Mouse (Mus musculus) urinary bladder, adult 2 months (tissue): ENCODE measurements at regions not wholly inside any gene's neighbourhood (a gene's known extent, or its start where the extent isn't known, plus 50 kb on each side); places are given as distances from the start of the nearest gene placed in this dataset.

Experiments used
- DNase-seq: peaks from one replicate; pipeline ENCODE4 v3.0.0; 2022; ENCODE audit warnings: low spot score

DNA sequence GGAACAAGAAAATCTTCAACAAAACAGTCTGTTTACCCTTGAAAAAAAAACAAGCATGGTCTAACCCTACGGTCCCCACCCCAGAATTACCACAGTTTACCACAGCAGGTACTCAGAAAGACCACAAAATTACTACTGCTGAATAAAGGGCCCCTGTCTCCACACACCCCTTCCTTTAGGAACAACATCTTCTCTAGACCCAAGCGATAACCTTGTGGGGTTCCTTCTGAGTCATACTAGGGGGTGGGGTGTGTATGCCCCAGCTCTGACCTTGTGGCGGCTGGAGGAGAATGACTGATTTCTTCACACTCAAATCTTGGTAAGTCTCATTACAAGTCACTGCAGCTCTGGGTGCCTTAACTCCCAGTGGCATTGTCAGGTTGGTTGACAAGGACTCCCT, 151.8 kb upstream of the Klf3 start:
- DNase-seq, result no peak

GRCm38 (mm10) chr5:64653764-64654163, 149.4 kb upstream of the Klf3 start:
- no peak for DNase-seq

GRCm38 (mm10) chr5:64655286-64655685, 147.9 kb upstream of the Klf3 start:
- no peak for DNase-seq

GRCm38 (mm10) chr5:64661959-64662358, 141.2 kb upstream of the Klf3 start:
- DNase-seq, result no peak

DNA sequence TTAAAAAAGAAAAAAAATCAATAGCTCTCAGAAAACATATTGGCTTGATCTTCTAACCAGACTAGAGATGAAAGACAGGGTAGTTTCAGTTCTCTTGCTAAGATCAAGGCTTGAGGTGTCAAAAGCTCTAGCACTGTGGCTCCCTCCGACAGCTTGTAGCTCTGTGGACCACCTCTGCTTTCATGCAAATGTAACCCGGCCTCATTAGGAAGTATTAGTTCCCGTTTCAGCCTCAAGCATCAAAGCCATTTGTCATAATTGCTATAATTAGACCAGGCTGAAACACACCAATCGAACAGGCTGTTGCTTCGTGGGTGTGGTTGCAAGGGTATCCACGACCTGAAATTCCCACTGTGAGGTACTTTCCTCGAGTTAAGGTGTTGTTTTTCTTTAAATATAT, 140.7 kb upstream of the Klf3 start:
- no peak for DNase-seq

DNA sequence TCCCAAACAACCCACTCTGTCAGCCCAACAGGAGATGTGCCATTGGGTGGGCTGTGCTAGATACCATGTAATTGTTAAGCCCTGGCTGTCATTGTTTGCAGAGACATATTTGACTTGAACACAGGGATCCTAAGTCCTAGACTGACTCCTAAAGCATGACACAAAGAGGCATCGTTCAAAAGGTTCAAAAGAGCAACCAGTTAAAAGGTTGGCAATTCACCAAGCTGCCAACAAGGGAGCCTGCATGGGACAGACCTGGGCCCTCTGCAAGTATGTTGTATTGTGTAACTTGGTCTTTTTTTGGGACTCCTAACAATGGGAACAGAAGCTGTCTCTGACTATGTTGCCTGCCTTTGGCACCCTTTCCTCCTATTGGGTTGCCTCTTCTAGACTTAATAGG, 139.4 kb upstream of the Klf3 start:
- no peak for DNase-seq

DNA sequence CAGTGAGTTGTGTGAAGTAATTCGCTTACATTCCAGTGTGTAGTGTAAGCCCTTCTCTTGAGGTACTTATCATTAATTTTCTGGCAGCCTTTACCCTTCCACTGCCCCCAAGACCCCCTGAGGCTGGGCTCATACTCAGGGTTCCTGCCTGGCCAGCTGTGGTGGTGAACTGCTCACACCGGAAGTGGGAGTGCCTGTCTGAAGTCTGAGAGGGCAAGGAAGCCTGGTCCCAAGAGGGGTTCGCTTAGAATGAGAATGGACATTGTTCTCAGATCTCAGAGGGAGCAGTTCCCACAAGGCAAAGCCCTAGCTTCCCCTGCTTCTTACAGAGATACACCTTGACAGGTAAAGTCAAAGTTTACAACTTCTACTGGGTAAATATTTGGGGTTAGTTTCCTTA, 138.1 kb upstream of the Klf3 start:
- DNase-seq, result no peak

- no peak for DNase-seq
Observed at GRCm38 (mm10) chr5:64666256-64666655, 136.9 kb upstream of the Klf3 start.

DNA sequence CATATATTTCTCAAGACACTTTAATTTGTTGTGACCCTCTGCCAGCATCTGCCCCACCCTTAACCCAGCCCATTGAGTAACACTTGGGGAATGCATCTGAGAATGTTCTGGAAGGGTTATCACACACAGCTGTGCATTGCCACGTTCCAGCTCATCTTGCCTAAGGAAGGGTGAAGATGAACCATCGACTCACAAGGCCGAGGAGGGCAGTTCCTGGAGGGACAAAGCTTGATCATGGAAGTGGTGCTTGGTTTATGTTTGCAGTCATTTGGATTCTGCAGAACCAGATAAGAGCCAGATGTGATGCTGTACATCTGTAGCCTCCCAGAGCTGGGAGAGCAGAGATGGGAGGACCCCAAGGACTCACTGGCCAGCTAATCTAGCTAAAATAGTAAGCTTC, 136.1 kb upstream of the Klf3 start:
- DNase-seq, result no peak

- no peak for DNase-seq
Observed at GRCm38 (mm10) chr5:64673861-64674260, 129.3 kb upstream of the Klf3 start.

GRCm38 (mm10) chr5:64676214-64676945, 126.8 kb upstream of the Klf3 start:
- no peak for DNase-seq

DNA sequence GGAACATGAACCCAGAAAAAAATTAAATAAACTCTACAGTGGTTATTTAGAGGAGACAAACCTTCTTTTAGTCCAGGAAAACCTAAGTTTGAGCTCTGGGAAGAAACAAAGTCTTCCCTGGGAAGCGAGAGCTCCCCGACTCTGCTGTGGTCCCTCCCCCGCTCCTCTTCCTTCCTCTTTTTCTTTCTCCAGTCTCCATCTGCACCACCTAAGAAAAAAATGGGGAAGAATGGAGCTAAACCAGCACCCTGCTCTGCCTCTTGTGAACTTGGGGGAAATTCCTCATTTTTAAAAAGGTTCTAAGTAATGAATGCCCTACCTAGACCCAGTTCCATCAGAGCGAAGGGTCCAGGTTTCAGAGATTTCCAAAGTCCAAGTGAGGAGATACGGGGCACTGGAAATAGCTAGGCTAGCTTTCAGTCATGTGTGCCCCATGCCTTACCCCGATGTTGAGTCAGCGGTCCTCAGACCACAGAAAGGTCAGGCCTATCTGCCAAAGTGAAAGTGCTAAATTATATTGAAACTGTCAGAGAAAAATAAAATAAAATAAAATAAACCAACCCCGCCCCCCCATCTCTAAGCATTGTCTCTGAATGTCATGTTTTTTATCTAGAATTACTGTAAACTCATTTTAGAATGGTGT, 126.1 kb upstream of the Klf3 start:
- no peak for DNase-seq

DNA sequence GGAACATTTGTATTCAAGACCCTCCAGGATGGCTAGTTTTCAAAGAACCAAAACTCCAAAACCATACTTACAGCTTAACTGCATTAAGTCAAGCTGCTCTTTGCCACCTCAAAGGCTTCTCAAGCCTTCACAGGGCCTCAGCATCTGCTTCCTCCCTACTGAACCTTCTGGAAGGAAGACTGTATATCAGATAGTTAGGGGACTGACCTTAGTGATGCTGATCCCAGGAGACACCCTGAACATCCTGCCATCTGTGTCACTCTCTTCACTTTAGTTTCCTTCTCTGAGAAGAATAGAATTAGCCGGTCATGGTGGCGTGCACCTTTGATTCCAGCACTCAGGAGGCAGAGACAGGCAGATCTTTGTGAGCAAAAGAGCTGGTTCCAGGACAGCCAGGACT, 124.5 kb upstream of the Klf3 start:
- no peak for DNase-seq

DNA sequence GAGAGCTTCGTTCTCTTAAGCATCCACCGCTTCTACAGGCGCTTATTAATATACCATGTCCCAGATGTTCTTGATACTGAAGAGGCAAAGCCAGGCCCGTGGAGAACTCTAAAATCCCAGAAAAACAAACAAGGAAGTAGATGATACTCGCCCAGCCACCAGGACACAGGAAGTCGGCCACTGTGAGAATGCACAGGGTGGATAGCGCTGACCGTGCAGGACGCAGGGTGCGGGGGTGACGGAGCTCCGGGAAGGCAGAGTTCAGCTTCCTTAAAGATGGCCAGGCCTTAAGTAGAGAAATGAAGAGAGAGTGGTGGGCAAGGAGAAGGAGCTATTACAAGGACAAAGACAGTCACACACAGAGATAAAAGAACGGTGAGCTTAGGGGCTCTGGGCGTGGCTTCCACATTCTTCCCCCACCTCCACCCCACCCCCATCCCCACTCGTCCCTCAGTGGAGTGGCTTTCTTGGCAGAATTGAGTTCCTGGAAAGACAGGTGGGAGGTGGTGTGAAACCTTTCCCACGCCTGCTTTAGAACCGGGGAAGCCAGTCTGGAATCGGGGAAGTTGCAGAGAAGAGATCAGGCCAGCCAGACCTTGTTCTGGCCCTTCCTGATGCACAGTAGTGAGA, 123.1 kb upstream of the Klf3 start:
- DNase-seq, result no peak

- DNase-seq, result no peak
Observed at GRCm38 (mm10) chr5:64681161-64681560, 122.0 kb upstream of the Klf3 start.

GRCm38 (mm10) chr5:64682326-64682845, 120.8 kb upstream of the Klf3 start:
- DNase-seq, result no peak

DNA sequence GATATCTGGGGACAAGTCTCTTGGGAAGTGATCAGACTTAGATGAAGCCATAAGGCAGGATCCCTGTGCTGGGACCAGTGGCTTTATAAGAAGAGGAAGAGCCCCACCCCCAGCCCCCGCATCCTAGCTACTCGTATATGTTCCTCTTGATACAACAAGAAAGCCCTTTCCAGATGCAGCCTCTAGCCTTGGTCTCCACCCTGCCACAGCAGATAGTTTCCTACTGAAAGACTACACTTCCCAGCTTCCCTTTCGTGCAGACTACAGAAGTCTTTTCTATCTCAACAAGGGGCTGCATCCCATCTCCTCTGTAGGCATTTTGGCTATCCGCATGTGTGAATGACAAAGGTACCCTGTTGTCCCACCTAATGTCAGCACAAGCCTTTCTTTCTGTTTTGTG, 119.8 kb upstream of the Klf3 start:
- no peak for DNase-seq

- DNase-seq, result no peak
Observed at GRCm38 (mm10) chr5:64684275-64684674, 118.9 kb upstream of the Klf3 start.

DNA sequence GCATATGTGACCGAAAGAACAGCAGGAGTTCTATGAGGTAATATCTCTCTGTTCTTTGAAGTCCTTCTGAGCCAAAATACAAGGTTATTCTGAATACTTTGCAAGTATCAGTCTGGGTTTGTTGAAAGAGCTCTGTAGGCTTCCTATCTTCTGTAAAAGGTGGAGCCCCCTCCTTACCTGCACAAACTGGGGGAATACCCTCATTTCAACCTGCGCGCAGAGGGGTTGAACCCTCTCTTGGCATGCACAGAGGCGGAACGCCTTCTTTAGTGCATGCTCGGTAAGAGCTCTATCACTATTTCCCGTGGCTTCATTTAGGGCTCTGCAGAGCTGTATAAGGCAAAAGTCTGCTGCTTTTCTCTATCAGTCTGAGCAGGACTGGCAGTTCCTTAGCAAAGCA, 113.0 kb upstream of the Klf3 start:
- no peak for DNase-seq

DNA sequence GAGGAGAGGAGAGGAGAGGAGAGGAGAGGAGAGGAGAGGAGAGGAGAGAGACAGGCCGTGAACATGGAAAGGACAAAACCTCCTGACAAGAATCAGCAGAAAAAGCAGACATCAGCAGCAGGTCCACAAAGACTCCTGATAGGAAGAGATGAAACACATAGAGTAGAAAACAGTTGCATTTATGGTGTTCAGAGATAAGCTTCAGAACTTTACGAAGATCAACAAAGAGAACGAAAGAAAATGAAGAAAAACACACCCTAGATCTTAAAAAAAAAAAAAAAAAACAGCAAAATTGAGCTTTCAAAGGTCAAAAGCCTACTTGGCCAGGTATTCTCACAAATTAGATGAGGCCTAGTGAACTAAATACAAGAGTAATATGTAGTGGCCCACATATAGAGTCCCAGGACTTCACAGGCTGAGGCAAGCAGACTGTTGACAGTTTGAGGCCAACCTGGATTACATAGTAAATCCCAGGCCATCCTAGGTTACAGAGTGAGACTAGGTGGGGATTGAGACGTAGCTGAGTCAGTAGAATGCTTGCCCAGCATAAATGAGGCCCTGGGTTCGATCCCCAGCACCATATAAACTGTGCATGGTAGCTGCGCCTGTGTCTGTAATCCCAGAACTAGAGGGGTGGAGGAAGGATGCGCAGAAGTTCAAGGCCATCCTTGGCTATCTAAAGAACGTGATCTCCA, 111.6 kb upstream of the Klf3 start:
- no peak for DNase-seq

DNA sequence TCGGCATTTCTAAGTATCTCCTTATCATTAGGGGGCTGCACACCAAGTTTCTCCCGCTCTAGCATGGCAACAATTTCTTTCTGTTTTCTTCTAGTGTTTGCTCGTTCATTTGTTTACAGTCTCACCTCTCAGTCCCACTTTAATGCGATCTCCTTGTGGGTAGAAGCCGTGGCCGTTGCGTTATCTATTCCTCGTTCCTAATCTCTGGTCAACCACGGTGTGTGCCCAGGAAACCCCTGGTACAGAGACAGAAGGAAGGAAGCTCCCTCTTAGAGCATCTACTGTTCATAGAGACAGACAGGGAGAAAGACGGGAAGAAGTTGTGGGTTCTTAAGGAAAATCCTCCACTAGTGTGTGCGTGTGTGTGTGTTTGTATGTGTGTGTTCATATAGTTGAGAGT, 110.9 kb upstream of the Klf3 start:
- no peak for DNase-seq

- no peak for DNase-seq
Observed at GRCm38 (mm10) chr5:64693616-64694015, 109.6 kb upstream of the Klf3 start.

DNA sequence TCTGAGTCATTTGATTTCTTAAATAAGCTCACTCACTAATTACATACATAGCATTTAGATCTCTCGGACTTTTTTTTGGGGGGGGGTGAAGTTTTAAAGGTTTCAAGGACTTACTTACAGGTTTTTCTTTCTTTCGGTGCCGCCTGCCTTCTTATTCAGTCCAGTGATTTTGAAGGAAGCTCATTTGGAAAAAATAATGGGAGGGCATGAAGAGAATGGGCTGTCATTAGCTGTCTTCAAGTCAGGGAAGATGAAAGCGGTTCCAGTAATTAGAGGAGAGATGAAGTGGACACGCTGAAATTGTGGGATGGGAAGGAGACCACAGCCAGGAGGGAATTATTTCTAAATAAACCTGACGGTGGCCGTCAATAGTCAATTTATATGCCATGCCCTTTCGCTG, 108.6 kb upstream of the Klf3 start:
- no peak for DNase-seq
